Mouse (Mus musculus): ENCODE measurements around the gene Zmiz1. TPM values are rescaled to one million over a fixed set of nuclear protein-coding genes. Genes with fewer than 3 reads are reported as not detected.

The Zmiz1 gene
- polyA plus RNA-seq, 1 experiment from 2014 or later: 4.3 TPM

DNA sequence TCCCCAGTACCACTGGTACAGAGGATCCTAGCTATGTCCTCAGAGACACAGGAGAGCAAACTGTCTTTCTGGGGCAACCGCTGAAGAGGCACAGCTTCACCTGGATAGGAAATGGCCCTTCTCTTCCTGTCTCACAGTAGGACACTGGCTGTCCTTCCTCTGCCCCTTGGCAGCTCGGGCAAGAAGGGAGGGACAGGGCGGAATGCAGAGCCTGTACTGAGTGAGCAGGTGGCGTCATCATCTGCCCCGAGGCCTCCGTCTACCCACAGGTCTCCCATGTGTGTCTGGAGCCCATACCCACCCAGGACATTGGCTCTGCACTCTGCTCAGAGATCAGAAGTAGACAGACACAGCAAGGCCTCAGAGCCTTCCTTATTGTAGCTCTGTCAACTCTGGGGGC, 172.5 kb downstream of the Zmiz1 start:
- Histone ChIP-seq H3K4me1 (ENCODE audit: insufficient read depth) (peaks cover 11% of the 10 kb centered on the region), H3K9me3 (ENCODE audit: low read length) (no peaks in the 10 kb centered on the region), H3K27me3 (ENCODE audit: insufficient read depth, low read length) (no peaks in the 10 kb centered on the region), H3K36me3 (replicated peaks; ENCODE audit: insufficient read depth, low read length) (peaks cover 16% of the 10 kb centered on the region), H3K27ac (ENCODE audit: low read depth) (no peak overlapping the region), H3K9ac (replicated peaks) (no peak overlapping the region), H3K4me3 (ENCODE audit: low read depth, low read length) (no peak overlapping the region), H3K4me2 (ENCODE audit: low read depth, low read length) (no peak overlapping the region)
- TF ChIP-seq CTCF (IDR thresholded peaks at IDR 0.05; ENCODE audit: low read depth) (no peak), EP300 (IDR thresholded peaks at IDR 0.05; ENCODE audit: low read depth) (no peak)
- ATAC-seq: no peak
- 72% methylated on average over 6 of the region's 6 CpGs for WGBS (ENCODE audit: insufficient replicate concordance)
- no peak for DNase-seq

DNA sequence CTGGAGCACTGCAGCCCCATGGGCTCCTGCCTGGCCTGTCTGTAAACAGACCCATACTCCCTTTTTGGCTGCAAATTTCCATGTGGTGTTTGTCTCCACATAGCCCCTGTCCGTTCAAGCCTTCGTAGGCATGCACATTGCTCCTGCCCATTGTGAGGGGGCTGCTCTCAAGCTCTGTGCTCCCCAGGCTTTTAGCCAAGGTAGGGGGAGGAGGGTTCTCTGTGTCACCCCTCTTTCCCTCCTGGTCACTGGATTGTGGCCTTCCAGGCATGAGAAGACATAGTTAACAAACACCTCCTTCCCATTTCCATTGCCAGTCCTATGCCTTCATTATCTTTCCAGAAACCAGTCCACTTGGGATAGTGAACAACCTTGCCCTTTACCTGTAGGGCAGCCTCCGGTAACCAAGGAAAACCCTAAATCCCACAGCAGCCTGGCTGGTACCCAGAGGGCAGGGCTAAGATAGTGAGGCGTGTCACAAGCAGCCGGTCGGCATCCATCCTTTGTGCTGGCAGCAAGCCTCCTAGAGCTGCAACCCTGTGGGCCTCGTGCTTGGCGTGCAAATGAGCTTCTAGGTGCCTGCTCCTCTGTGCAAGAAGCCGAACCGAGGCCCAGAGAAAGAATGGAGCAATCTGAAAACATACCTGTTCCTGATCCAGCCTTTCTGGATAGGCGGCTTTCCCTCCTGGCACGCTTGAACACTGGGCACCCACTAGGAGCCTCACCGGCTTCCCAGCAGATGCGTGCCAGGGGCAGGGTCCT, 174.7 kb downstream of the Zmiz1 start:
- ATAC-seq: no peak

DNA sequence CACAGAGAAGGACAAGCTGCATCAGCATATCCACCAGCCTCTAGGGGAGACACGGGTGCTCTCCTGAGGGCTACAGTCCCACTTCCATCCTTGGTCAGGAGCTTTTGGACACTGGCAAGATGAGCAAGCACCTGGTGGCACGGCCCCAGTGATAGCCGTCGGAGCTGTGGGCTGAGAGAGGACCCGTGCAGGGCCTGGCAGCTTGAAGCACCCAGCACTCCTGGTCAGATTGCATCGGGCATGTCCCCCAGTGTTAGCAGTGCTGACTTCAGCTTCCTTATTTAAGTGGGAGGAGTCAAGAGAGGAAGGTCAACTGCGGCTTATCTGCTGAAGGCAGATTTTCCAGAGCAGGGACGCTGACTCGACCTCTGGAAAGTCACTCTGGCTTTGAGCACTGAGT, 175.3 kb downstream of the Zmiz1 start:
- WGBS (ENCODE audit: insufficient replicate concordance): 20% methylated on average over 9 of the region's 9 CpGs
- Histone ChIP-seq H3K27me3 (ENCODE audit: insufficient read depth, low read length) (no peaks in the 10 kb centered on the region), H3K4me3 (ENCODE audit: low read depth, low read length) (no peak overlapping the region), H3K4me2 (ENCODE audit: low read depth, low read length) (peak overlapping the region; percentile 4; the same call in 1 of the 2 replicates), H3K9me3 (ENCODE audit: low read length) (no peaks in the 10 kb centered on the region), H3K36me3 (replicated peaks; ENCODE audit: insufficient read depth, low read length) (peaks cover 32% of the 10 kb centered on the region), H3K4me1 (ENCODE audit: insufficient read depth) (peaks cover 10% of the 10 kb centered on the region), H3K27ac (ENCODE audit: low read depth) (0 out of 2 replicates have a peak overlapping the region, but pooled peaks have one; percentile 22), H3K9ac (replicated peaks) (no peak overlapping the region)
- TF ChIP-seq CTCF (IDR thresholded peaks at IDR 0.05; ENCODE audit: low read depth) (no peak), EP300 (IDR thresholded peaks at IDR 0.05; ENCODE audit: low read depth) (no peak)
- ATAC-seq: peak; percentile 48
- DNase-seq: no peak

More for the DNA sequence above, 174.7 kb downstream of the Zmiz1 start:
- Histone ChIP-seq H3K9ac (replicated peaks) (no peak overlapping the region), H3K9me3 (ENCODE audit: low read length) (no peaks in the 10 kb centered on the region), H3K36me3 (replicated peaks; ENCODE audit: insufficient read depth, low read length) (peaks cover 32% of the 10 kb centered on the region), H3K4me2 (ENCODE audit: low read depth, low read length) (peak overlapping the region; percentile 4; the same call in 1 of the 2 replicates), H3K4me1 (ENCODE audit: insufficient read depth) (peaks cover 8% of the 10 kb centered on the region), H3K27ac (ENCODE audit: low read depth) (0 out of 2 replicates have a peak overlapping the region, but pooled peaks have one; percentile 22), H3K27me3 (ENCODE audit: insufficient read depth, low read length) (no peaks in the 10 kb centered on the region), H3K4me3 (ENCODE audit: low read depth, low read length) (no peak overlapping the region)
- WGBS (ENCODE audit: insufficient replicate concordance): 66% methylated on average over 14 of the region's 14 CpGs
- TF ChIP-seq EP300 (IDR thresholded peaks at IDR 0.05; ENCODE audit: low read depth) (no peak), CTCF (IDR thresholded peaks at IDR 0.05; ENCODE audit: low read depth) (no peak)
- no peak for DNase-seq

DNA sequence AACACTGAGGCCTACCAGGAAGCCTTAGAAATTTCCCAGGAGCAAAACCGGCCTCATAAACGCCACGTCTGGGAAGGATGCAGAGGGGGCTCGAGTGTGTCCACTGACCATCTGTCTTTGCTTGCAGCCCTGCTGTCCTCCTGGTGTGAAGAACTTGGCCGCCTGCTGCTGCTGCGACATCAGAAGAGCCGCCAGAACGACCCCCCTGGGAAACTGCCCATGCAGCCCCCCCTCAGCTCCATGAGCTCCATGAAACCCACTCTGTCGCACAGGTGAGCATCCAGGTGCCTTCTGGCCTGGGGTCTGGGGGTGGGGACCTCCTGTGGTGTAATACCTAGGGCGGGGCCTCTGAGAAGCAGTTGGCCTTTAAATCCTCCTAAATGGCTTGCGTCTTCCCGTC, 176.8 kb downstream of the Zmiz1 start:
- 85% methylated on average over 12 of the region's 12 CpGs for WGBS (ENCODE audit: insufficient replicate concordance)
- Histone ChIP-seq H3K4me3 (ENCODE audit: low read depth, low read length) (no peak overlapping the region), H3K9ac (replicated peaks) (no peak overlapping the region), H3K36me3 (replicated peaks; ENCODE audit: insufficient read depth, low read length) (peaks cover 27% of the 10 kb centered on the region), H3K27ac (ENCODE audit: low read depth) (no peak overlapping the region), H3K27me3 (ENCODE audit: insufficient read depth, low read length) (no peaks in the 10 kb centered on the region), H3K9me3 (ENCODE audit: low read length) (no peaks in the 10 kb centered on the region), H3K4me1 (ENCODE audit: insufficient read depth) (peaks cover 23% of the 10 kb centered on the region), H3K4me2 (ENCODE audit: low read depth, low read length) (no peak overlapping the region)
- TF ChIP-seq EP300 (IDR thresholded peaks at IDR 0.05; ENCODE audit: low read depth): no peak
- TF ChIP-seq CTCF (IDR thresholded peaks at IDR 0.05; ENCODE audit: low read depth): no peak
- no peak for ATAC-seq
- DNase-seq: no peak

DNA sequence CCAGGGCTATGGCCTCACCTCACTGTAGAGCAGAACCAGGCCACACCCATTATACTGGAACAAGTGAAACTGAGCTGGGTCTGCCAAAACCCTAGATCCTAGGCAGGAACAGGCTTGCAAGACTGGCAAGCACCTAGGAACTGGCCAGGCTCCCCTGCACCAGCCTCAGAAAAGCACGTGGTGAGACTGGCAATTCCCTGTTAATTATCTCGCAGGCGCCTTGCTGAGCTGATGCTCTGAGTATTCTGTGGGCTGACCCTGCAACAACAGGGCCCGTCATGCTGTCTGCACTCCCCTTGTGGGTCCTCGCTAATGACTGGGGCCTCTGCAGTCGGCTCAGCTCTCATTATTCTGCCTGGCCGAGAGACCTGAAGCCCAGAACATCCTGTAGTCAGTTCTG, 177.3 kb downstream of the Zmiz1 start:
- H3K9me3 ChIP-seq (ENCODE audit: low read length): no peaks in the 10 kb centered on the region
- H3K4me2 ChIP-seq (ENCODE audit: low read depth, low read length): no peak overlapping the region
- H3K9ac ChIP-seq (replicated peaks): no peak overlapping the region
- H3K4me1 ChIP-seq (ENCODE audit: insufficient read depth): peaks cover 24% of the 10 kb centered on the region
- H3K4me3 ChIP-seq (ENCODE audit: low read depth, low read length): no peak overlapping the region
- TF ChIP-seq EP300 (IDR thresholded peaks at IDR 0.05; ENCODE audit: low read depth): no peak
- TF ChIP-seq CTCF (IDR thresholded peaks at IDR 0.05; ENCODE audit: low read depth): no peak
- no peaks in the 10 kb centered on the region for H3K27me3 ChIP-seq (ENCODE audit: insufficient read depth, low read length)
- no peak overlapping the region for H3K27ac ChIP-seq (ENCODE audit: low read depth)
- WGBS (ENCODE audit: insufficient replicate concordance): 76% methylated on average over 7 of the region's 7 CpGs
- ATAC-seq (no peak), DNase-seq (no peak)
- H3K36me3 ChIP-seq (replicated peaks; ENCODE audit: insufficient read depth, low read length): peaks cover 27% of the 10 kb centered on the region

DNA sequence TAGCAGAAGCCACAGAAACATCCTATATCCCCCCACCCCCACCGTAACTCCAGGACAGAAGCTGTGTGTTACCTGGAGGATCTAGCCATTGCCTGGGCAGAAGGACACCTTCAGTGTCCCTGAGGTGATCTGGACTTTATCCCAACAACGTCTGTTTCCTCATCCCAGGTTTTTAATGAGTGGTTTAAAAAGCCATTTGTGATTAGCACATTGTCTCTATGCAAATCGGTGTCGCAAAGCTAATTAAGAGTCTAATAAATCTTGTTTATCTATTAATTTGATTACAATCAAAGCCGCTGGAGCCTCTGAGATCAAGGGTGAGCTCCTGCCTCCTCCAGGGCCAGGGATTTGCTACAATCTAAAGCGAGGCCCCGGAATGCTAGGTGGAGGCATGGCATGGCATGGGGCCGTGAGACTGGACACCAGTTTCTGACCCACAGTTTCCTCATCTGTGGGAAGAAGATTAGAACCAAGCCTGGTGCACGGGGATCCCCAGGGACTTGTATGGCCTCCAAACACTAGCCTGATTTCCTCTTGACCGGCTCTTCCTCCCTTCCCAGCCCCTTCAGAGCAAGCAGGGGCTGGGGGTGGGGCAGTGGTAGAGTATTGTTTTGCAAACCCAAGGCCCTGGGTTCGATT, 180.3 kb downstream of the Zmiz1 start:
- DNase-seq: no peak
- WGBS (ENCODE audit: insufficient replicate concordance): 60% methylated on average over 11 of the region's 11 CpGs
- H3K9me3 ChIP-seq (ENCODE audit: low read length): no peaks in the 10 kb centered on the region

More for the DNA sequence above, 180.3 kb downstream of the Zmiz1 start:
- peaks cover 39% of the 10 kb centered on the region for H3K36me3 ChIP-seq (replicated peaks; ENCODE audit: insufficient read depth, low read length)
- no peak overlapping the region for H3K9ac ChIP-seq (replicated peaks)
- no peak for TF ChIP-seq CTCF (IDR thresholded peaks at IDR 0.05; ENCODE audit: low read depth)
- no peak for TF ChIP-seq EP300 (IDR thresholded peaks at IDR 0.05; ENCODE audit: low read depth)
- no peaks in the 10 kb centered on the region for H3K27me3 ChIP-seq (ENCODE audit: insufficient read depth, low read length)
- H3K4me2 ChIP-seq (ENCODE audit: low read depth, low read length): no peak overlapping the region
- peaks cover 26% of the 10 kb centered on the region for H3K4me1 ChIP-seq (ENCODE audit: insufficient read depth)
- no peak for ATAC-seq
- 0 out of 2 replicates have a peak overlapping the region, but pooled peaks have one; percentile 16 for H3K27ac ChIP-seq (ENCODE audit: low read depth)
- H3K4me3 ChIP-seq (ENCODE audit: low read depth, low read length): no peak overlapping the region
